Mouse (Mus musculus) right cerebral cortex, postnatal 14 days (tissue): ENCODE data around the gene Sowahc.

Experiments
- DNase-seq: peaks from one replicate; pipeline ENCODE4 v3.0.0; 2022

The Sowahc gene

DNA sequence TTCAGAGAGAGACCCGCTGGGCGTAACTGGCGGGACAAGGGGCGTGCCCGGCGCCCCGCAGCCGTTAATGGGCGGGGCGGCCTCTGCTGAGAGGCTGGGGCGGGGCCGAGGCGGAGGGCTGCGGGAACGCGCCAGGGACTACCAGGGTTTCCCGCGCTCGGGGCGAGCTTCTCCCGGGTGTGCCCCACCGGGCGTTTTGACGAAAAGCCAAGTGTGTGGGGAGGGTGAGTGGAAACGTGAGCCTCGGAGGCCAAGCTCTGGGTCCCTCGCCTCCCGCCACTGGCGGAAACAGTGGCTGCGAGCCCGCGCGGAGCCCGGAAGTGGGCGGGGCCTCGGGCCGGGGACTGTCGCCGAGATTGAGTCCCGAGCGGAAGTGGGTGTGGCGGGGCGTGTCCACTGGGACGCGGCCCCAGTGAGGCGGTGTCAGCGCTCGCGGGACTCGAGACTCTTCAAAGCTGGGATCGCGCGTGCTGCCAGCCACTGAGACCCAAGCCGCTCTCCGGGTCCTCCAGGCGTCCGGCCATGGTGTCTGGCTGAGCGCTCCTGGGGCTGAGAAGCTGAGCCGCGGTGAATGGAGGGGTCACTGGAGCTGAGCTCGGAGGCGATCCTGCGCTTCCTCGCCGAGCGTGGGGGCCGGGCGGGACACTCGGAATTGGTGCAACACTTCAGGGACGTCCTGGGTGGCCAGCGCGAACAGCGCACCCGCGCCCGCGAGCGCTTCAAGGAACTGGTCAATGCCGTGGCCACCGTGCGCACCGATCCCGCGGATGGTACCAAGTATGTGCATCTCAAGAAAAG lies at the start of gene Sowahc, which contains the start of gene Sept10:
Sowahc (plus strand) TSS at position 481 of the 798 bp plus-strand sequence.
Sept10 (minus strand) TSS at position 375 of the 798 bp plus-strand sequence.
- peak; percentile 98 for DNase-seq

DNA sequence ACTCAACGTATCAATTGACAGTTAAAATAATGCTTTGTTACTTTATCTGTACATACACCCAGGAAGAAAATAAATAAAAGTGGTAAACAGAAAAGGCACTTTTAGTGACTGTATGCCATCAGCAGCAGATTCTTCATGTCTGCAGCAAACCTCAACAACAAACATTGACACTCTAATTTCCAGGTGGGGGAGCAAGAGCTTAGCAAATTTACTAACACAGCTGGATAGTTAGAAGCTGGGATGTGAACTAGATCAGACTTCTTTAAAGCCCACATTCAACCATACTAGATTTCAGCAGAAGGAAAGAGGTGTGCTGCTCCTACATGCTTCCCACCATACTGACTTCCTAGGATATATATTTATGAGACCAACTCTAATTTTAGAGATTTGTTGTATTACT lies 49.2 kb upstream of the Sowahc start:
- no peak for DNase-seq

DNA sequence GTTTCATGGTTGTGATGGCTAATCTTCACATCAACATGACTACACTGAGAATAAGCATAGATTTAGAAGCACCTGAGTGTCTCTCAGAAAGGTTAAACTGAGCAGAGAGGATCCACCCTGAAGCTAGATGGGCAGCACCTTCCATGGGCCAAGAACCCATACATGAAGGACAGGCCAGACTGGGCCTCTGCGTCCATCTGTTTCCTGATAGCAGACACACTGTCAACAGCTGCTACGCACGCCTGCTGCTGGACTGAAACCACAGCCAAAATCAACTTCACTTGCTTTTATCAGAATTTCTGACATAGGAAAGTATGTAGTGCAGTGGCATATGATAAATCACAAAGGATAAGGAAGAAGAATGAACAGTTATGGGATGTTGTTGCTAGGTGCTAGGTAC lies 42.1 kb upstream of the Sowahc start:
- DNase-seq, result no peak

DNA sequence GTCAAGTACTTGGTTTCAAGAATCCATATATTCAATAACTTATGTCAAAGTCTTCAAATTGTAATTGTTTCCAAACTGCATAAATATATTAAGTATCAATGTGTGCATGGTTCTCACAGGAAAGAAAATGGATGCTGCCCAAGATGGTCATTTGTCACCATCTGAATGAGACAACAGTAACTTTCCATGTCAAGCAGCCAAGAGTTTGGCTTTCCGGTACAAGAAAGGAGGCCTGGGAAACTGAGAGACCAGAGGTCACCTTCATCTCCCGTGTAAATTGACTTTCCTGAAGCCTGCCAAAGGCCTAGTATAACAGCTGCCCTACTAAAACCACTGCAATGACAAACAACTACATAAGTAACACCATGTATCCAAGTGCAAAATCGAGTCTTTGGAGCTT lies 39.4 kb upstream of the Sowahc start:
- no peak for DNase-seq

DNA sequence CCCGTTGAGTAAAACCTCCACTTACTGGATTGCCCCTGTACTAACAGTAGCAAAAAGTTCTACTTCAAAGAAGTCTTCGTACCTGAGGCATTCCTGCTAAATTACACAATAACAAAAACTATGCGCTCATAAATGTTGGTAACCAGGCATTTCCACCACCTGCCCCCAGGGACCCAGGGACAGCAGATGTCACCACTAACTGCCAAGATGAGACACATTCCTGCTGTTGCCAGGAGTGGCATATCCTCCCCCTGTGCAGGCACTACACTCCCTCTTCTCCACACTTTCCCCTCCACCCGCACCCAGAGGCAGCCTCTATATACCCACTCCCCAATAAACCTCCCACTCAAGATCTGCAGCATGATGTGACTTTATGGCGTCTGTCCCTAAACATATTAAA lies 26.9 kb upstream of the Sowahc start:
- DNase-seq, result no peak

DNA sequence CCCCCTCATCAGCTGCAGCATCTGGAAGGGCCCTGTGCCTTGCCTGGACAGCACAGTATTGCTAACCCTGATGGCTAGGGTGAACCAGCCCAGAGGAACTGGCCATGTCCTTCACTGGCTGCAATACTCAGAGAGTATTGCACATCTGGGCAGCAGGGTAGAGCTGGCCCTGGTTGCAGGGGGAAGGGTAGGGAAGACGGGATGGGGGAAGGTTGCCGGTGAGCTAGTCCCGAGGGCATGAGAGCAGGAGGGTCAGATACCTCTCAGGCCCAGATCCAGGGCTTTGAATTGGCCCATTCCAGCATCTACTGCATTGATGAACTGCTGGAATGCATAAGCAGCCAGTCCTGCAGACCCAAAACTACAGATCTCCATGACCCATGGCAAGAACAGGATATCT lies 25.0 kb upstream of the Sowahc start:
- no peak for DNase-seq

DNA sequence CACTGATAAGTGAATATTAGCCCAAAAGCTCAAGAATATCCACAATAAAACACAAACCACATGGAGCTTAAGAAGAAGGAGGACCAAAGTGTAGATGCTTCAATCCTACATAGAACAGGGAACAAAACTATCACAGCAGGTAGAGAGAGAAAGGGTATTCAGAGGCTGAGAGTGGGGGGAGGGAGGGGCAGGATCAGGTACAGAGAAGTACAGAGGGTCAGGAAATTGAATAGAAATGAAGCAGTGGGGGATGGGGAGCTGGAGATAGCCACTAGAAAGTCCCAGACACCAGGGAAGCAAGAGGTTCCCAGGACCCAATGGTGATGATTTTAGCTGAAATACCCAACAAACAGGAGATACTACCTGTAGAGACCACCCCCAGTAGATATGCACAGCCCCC lies 21.7 kb upstream of the Sowahc start:
- DNase-seq, result no peak

DNA sequence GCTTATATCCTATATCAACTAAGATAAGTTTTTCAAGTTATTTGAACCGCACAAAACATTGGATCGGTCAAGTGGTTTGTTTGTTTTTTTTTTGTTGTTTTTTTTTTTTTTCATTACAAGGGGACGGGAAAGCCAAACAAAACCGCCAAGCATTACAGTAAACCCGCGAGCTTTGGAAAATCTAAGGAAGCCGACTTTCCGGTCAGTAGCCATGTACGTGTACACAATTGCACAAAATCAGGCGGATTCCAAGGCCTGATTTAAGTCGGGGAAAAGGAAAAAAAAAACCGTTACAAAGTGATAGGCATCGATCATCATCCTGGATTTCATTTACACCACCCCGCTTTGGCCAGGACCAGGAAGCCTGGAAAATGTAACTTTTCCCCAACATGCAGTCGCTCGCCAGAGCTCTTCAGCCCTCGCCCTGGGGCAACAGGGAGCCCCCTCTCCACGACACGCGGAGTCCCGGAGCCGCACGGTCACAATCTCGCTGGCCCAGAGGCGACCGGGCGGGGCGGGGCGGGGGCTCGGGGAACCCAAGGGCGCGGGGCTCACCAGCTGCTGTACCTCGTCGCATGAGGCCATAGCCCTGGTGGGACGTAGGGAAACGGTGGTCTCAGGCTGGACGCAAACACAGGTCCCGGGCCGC lies 805 bp upstream of the Sowahc start:
- DNase-seq, result no peak

DNA sequence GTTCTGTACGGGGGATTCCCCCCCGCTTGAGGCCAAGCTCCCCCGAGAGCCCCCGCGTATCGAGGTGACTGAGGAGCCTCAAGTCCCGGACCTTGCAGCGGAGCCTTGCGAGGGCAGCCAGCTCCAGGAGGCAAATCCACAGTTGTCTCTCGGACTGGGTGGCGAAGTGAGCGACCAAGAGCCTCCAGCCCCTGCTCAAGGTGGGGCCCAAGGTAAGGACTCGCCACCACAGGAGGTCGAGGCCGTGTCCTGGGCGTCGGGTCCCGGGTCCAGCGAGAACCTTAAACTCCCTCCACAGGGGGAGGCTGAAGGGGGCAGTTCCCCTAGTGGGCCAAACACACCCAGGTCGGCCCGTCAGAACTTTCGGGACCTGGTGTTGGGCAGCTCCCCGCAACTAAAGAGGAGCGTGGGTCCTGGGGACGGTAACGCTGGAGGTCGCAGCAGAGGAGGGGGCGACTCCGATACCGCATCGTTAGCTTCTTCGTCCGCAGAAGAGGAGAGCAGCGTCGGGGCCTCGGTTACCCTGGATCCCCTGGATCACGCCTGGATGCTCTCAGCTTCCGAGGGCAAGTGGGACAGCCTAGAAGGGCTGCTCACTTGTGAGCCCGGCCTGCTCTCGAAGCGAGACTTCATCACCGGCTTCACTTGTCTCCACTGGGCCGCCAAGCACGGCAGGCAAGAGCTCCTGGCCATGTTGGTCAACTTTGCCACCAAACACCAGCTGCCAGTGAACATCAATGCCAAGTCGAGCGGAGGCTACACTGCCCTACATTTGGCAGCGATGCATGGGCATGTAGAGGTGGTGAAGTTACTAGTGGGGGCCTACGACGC lies 733 bp downstream of the Sowahc start:
- DNase-seq, result peak; percentile 29

DNA sequence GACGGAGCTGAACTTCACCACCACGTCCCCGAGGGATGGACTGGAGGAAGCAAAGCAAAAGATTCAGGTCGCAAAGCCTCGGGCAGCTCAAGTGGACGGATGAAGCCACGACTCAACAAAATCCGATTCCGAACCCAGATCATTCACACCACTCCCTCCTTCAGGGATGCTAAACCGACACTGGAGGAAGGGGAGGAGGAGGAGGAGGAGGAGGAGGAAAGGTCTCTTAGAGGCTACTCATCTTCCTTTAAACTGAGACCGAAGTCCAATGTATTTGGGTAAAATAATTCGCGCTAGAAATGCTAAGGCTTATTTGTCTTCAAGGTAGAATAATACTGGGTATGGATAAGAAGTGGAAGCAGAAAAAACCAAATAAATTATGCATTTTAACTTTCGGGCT lies 1.5 kb downstream of the Sowahc start:
- no peak for DNase-seq

DNA sequence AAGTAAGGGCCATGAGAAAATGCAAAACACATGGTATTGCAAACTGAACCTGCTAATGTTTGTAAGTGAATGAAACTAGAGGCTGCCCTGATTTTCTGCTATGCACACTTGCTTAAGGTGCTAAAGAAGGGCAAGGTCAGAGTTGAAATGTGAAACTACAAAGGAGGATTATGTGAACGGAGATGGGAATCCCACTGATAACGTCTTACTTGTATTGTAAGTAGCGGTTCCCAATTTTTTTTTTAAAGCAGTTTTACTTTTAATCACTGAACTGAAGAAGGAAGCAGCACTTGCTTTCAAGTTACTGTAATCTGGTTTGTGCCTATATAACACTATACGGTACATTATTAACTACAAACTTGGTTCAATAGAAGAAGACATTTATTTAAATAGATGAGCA lies 2.1 kb downstream of the Sowahc start:
- no peak for DNase-seq

DNA sequence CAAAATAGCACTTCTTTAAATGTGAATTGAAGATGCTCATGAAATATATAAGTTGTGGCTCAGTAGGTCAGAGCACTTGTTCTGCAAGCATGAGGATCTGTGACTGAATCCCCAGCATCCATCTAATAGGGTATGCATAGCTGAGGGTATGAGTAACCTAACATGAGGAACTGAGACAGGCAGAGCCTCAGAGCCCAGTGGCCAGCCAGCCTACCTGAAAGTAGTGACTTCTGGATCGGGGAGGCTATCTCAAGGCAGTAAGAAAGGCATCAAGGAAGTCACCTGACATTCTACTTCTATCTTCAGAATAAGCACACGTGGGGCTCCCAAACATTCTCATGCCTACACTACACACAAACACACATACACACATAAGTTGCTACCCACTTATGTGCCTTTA lies 3.4 kb downstream of the Sowahc start:
- no peak for DNase-seq

DNA sequence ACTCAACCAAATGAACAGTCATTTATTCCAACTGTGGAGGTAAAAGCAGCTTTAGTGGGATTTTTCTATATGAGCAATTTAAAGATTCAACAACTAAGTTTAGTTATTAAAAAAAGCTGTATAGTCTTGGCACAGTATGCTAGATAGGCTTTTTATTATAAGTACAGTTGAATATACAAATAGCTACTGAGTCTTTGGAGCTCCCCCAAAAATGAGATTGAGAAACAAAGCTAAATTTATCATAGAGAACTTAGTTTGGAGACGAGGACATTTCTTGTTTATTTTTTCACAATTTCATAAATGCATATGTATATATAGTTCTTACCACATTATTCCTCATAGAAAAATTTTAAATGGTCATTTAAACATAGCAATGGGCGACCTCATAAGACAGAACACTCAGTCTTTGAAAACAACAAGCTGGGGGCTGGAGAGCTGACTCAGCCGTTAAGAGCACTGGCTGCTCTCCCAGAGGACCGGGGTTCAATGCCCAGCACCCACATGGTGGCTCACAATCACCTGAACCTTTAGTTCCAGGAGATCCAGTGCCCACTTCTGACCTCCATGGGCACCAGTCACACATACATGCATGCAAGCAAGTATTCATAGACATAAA lies 7.6 kb downstream of the Sowahc start:
- no peak for DNase-seq

DNA sequence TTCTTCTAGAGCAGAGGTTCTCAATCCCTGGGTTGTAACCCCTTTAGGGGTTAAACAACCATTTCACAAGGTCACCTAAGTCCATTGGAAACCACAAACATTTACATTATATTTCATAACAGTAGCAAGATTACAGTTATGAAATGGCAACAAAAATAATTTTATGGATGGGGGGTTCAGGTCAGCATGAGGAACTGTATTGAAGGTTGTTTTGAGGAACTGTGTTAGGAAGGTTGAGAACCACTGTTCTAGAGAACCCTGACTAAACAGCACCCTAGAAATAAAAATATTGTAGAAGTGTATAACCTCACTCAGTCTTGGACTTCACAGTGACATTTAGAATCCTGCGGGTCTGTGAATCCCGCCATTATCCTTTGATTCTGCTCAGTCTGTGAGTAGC lies 13.5 kb downstream of the Sowahc start:
- no peak for DNase-seq

DNA sequence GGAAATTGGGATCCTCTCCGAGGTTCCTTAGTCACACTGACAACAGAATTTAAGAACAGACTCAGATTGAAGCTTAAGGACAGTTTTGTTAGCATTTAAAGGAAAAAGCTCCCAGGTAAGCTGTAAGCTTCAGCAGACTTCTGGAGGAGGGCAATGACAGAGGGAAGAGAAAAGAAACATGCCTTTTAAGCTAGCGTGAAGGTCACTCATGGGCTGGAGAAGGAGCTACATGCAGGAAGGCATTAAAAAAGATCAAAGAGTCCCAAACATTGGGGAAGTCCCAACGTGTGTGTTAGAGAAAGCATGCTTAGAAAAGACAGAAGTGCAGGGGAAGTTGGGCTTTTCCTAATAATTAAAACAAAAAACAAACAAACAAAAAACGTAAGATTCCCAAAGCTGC lies 14.1 kb downstream of the Sowahc start:
- no peak for DNase-seq

DNA sequence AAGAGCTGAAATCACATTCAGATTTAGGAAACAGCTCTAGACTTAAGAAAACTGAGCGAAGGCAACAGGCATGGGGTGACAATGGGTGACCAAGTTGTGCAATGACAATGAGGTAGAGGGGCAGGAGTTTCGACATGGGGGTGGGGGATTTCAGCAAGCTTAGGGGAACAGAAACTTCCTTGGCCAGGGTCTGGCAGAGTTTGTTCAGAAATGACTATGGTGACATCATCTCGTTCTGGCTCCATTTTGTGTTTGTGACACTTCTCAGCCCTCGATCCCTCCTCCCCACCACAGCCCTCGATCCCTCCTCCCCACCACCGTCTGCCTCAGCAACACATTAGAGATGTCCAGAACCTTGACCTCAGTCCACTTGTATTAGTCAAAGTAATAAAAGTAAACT lies 14.7 kb downstream of the Sowahc start:
- no peak for DNase-seq

DNA sequence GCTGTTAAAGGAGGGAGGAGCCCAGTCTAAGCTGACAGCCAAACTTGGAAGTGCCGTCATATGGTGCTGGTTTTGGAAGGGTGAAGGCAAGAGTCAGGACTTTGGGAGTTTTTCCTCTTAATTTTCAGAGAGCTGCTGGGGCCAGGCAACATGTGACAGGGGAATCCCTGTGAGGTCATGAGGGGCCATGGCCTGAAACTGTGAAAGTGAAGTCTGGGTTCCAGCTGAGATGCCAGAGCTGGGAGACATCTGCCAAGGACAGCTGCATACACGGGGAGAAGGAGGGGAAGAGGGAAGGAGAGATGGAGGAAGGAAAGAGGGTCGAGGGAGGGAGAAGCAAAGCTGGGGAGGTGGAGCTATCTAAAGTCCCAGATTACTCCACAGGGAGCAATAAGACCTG lies 16.0 kb downstream of the Sowahc start:
- no peak for DNase-seq

DNA sequence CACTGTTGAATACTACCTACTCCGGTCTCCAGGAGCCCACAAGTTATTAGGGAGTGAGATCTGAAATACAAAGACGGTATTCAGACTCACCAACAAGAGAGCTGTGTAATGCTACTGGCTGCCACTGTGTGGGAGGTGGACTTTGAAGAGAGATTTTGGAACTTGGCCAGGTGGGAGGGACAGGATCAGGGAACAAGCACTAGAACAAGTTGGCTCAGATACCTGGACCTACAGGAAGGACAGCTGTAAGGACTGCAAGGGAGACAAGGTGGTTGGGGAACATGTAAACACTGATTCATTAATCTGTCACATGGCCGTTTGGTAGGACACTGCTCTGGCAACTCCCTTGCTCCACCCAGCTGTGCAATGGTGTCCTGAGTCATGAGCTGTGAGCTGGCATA lies 19.4 kb downstream of the Sowahc start:
- DNase-seq, result no peak

DNA sequence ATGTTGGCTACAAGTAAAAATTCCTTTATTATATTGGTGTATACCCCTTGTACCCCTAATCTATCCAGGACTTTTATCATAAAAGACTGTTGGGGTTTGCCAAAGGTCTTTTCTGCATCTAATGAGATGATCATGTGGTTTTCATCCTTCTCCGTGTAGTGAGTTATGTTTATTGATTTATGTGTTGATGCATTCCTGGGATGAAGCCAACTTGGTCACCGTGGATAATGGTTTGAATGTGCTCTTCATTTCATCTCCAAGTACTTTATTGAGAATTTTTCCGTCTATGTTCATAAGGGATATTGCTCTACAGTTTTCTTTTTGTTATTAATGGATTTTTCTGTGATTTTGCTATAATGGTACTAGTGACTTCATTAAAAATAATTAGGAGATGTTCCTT lies 27.8 kb downstream of the Sowahc start:
- no peak for DNase-seq

DNA sequence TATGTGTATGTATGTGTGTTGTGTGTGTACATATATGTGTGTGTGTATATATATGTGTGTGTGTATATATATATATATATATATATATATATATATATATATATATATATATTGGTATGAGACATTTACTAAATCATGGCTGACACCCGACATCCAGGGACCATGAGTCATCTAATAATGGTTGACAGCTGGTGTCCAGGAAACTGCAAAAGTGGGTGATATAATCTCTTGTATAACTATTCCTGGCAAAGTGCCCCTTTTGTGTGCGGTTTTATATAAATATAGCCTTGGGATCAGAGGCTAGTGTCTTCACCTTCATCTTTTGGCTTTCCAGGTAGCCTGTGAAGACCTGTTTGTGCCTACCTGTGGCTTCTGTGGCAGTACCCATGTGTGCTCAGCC lies 28.9 kb downstream of the Sowahc start:
- DNase-seq, result no peak

DNA sequence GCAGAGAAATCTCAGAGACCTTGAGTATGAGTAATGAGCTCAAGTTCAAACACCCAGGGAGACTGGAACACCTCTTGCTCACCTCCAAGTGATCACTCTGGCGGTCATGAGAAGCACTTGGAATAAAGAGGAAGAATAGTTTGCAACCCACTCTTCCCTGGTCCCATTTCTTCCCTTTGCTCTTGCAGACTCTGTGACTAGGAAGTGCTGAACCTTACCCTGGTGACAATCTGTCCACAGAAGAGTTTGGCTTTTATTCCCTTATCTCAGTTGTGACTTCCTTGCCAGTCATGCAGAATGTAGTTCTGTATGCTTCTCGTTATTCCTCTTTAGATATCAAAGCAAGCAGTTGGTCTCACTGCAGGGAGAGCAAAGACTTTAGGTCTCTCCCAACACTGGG lies 30.2 kb downstream of the Sowahc start:
- no peak for DNase-seq

DNA sequence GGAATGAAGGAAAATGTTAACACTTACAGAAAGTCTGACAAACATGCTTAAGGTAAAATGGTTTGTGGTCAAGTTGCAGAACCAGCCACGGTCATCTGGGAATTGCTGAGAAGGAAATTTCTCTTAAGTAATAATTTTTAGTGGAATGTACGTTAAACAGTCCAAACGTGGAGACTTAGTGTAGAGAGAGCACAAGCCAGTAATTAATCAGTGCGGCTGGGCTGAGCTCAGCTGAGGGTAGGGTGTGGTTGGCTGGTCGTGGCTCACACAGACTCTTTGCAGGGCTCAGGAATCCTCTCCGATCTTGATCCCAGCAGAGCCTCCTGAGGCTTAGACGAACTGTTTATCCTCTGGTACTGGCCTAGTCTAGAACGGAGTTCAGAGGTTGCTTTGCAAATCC lies 30.6 kb downstream of the Sowahc start:
- DNase-seq, result no peak

DNA sequence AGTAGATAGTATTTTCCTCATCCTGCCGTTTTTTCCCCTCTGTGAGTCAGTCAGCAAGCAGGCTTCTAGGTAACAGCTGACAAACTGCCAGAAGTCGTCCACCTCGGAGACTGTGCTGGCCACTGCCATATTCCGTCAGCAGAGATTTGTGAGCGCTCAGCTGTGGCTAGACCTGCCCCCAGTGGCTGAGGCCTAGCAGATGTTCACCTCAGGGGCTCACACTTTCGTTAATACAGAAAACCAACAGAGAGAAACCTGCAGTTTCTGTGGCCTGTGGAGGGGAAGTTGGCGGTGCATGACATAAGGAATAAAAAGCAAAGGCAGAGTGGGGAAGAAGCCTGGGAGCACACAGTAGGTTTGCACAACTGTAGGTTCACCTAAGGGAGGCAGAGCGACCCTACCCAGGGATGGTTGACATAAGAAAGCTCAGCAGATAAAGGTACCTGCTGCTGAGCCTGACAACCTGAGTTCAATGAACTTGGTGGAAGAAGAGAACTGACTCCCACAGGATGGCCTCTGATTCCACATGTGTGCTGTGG lies 31.9 kb downstream of the Sowahc start:
- no peak for DNase-seq
